In the genomic region with DNA sequence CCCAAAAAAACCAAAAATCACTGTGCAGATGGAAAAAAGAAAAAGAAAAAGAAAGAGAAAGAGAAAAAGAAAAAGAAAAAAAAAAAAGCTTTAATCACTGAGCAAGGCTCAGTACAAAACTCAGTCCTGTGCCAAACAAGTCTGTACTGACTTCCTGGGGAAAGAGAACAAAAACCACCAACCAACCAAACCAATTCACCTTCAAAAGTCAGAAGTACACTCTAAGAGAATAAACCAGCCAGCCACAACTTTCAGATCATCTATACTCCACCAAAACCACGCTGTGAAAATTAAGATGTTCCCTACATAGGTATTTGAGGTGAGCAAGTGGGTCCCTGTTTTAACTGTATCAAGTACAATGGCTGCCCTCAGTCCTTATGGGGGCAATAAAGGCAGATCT, we compare ENCODE assay signal across 25 mouse cellular contexts.
A peak's percentile ranks its signal among the peaks of the same experiment; 100 is the strongest.
DNase-seq lines count a peak whose midpoint lies in the region; ATAC-seq and TF ChIP-seq lines count a peak whose summit lies in the region.
"Had no signal": no experiment of that assay in that cellular context is flagged by ENCODE, and none has a peak within 500 bp of the region (broad histone marks: within the 10 kb centered on the region; RNA-seq: fewer than 3 reads in every experiment).

No protein-coding gene starts in this region.

- H3K9ac ChIP-seq in stomach, postnatal 0 days (ENCODE audit: low read length), result no peak overlapping the region
- H3K9ac ChIP-seq: embryonic facial prominence, embryonic 12.5 days; embryonic facial prominence, embryonic 15.5 days; forebrain, embryonic 13.5 days; hindbrain, embryonic 13.5 days had no signal

- ATAC-seq in CD4-positive, CD25-positive, alpha-beta regulatory T cell, adult 4 months, result peak; percentile 77
- ATAC-seq in hematopoietic stem cell, adult 5-6 weeks (replicated peaks in 1 of 2; ENCODE audit: insufficient read depth in 1 of 2, low FRiP score in 2 of 2, low TSS enrichment in 1 of 2, low read depth in 1 of 2, poor library complexity in 2 of 2, severe bottlenecking in 2 of 2), result peak; percentile 35 to 40; a peak in 2 of 4 replicates
- no peak for ATAC-seq in erythroblast, adult 5-6 weeks (replicated peaks; ENCODE audit: low FRiP score, poor library complexity, severe bottlenecking)
- ATAC-seq in stomach, postnatal 0 days (ENCODE audit: low FRiP score, low TSS enrichment), result no peak
- ATAC-seq: forebrain, embryonic 13.5 days; forebrain, embryonic 16.5 days; hindbrain, embryonic 16.5 days; intestine, postnatal 0 days had no signal

- no peak overlapping the region for H3K27ac ChIP-seq in stomach, postnatal 0 days (replicated peaks)
- H3K27ac ChIP-seq: embryonic facial prominence, embryonic 12.5 days; embryonic facial prominence, embryonic 15.5 days; forebrain, embryonic 13.5 days; hindbrain, embryonic 10.5 days; hindbrain, embryonic 13.5 days had no signal

- intact Hi-C loops in gastrocnemius, postnatal 36 days (cut with DNase I), result no loop called here

- no peak overlapping the region for H3K4me2 ChIP-seq in stomach, postnatal 0 days (replicated peaks; ENCODE audit: low read depth)
- H3K4me2 ChIP-seq: embryonic facial prominence, embryonic 12.5 days; embryonic facial prominence, embryonic 15.5 days; forebrain, embryonic 13.5 days; heart, embryonic 11.5 days; hindbrain, embryonic 13.5 days had no signal

- H3K9me3 ChIP-seq in stomach, postnatal 0 days (ENCODE audit: control insufficient read depth, low read length), result no peaks in the 10 kb centered on the region
- H3K9me3 ChIP-seq: embryonic facial prominence, embryonic 12.5 days; embryonic facial prominence, embryonic 15.5 days; forebrain, embryonic 13.5 days; hindbrain, embryonic 10.5 days; hindbrain, embryonic 13.5 days had no signal

- H3K4me3 ChIP-seq in stomach, postnatal 0 days (ENCODE audit: low read depth, low read length), result no peak overlapping the region
- H3K4me3 ChIP-seq: embryonic facial prominence, embryonic 12.5 days; embryonic facial prominence, embryonic 15.5 days; erythroblast, embryonic 14.5 days; forebrain, embryonic 13.5 days; hindbrain, embryonic 10.5 days; hindbrain, embryonic 13.5 days had no signal

- peak; percentile 5 for DNase-seq in thymus, postnatal 0 days (ENCODE audit: low spot score)
- no peak for DNase-seq in thymus, postnatal 14 days
- DNase-seq in naive thymus-derived CD4-positive, alpha-beta T cell, adult 2 months (ENCODE audit: low read depth), result peak; percentile 71
- no peak for DNase-seq in stomach, postnatal 0 days (ENCODE audit: low spot score)
- no peak for DNase-seq in gastrocnemius, postnatal 36 days
- DNase-seq: adrenal gland, postnatal 10 days; adrenal gland, postnatal 36 days; cerebellum, adult 11 months; cerebellum, adult 2 months; cerebellum, adult 9-11 months; cerebellum, postnatal 25 days; gastrocnemius, postnatal 10 days had no signal

- no peaks in the 10 kb centered on the region for H3K4me1 ChIP-seq in stomach, postnatal 0 days (replicated peaks; ENCODE audit: control insufficient read depth, insufficient read depth)
- H3K4me1 ChIP-seq: embryonic facial prominence, embryonic 12.5 days; embryonic facial prominence, embryonic 15.5 days; forebrain, embryonic 13.5 days; hindbrain, embryonic 10.5 days; hindbrain, embryonic 13.5 days had no signal

- no peaks in the 10 kb centered on the region for H3K27me3 ChIP-seq in stomach, postnatal 0 days (ENCODE audit: control insufficient read depth, insufficient read depth, low read length)
- H3K27me3 ChIP-seq: embryonic facial prominence, embryonic 12.5 days; embryonic facial prominence, embryonic 15.5 days; forebrain, embryonic 13.5 days; hindbrain, embryonic 13.5 days had no signal

- 96% methylated on average over 1 of the region's 1 CpGs for WGBS in stomach, postnatal 0 days

- TF ChIP-seq CTCF in stomach, postnatal 0 days (IDR thresholded peaks at IDR 0.05; ENCODE audit: low read depth), result no peak

- peaks cover 37% of the 10 kb centered on the region for H3K36me3 ChIP-seq in stomach, postnatal 0 days (ENCODE audit: control insufficient read depth, insufficient read depth, low read length)

- TF ChIP-seq EP300 in stomach, postnatal 0 days (optimal IDR thresholded peaks at IDR 0.05), result no peak

Comparison
In these comparisons a context has a peak if more than half of its experiments do, and no peak if none do; other contexts are left out.
1. DNase-seq: peak in thymus, postnatal 0 days (single experiment) and naive thymus-derived CD4-positive, alpha-beta T cell, adult 2 months (single experiment); none in thymus, postnatal 14 days (single experiment), stomach, postnatal 0 days (single experiment) and gastrocnemius, postnatal 36 days (0 of 2).
2. ATAC-seq: peak in CD4-positive, CD25-positive, alpha-beta regulatory T cell, adult 4 months (single experiment) and hematopoietic stem cell, adult 5-6 weeks (2 of 2); none in erythroblast, adult 5-6 weeks (single experiment) and stomach, postnatal 0 days (single experiment).